Mouse (Mus musculus): Measurements from ENCODE around the gene Rap1a.

Gene Rap1a

DNA sequence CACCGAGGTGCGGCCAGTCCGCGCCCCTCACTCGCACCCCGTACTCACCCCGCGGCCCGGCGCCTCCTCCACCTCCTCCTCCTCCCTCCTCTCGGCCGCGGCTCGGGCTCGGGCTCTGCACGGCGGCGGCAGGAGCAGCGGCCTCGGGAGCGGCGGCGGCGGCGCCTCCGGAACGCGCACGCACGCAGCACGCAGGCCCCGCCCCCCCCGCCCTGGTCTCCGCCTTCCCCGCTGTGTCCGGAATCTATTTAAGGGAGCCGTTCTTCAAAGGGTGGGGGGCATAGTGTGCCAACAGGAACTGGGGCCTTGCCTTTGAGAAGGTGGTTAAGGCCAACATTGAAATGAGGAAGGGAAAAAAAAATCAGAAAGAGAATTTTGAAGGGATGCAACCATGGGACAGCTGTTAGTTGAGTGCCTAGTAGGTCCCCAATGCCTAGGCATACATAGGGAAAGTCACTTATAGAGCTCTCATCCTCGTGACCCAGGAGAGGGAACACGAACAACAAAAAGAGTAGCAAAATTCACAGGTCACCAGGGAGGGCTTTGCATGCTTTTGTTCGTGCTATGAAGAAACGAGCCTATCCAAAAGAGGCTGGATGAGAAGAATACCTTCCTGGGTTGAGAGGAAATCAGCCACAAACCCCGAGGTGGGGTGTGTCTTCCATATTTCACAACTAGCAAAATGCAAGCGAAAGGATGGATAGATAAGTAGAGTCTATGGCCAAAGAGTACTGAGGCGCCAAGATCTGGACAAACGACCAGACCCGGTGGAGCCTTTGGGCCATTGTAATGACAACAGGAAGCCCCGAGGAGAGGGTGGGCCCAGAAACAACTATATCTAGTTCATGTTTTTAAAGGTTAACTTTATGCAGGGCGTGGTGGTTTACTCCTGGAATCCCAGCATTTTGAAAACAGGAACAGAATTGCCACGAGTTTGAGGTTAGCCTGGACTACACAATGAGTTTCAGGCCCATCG, at the start of gene Rap1a:
Gene Rap1a (minus strand): TSS at position 146 of the 976 bp plus-strand sequence.
- no peak for DNase-seq (ENCODE audit: low spot score)

- no peak for DNase-seq (ENCODE audit: low spot score)
These were observed 45.3 kb upstream of the Rap1a start for GRCm38 (mm10) chr3:105846294-105847069.

GRCm38 (mm10) chr3:105839836-105840235, 38.7 kb upstream of the Rap1a start:
- DNase-seq (ENCODE audit: low spot score) = no peak

DNA sequence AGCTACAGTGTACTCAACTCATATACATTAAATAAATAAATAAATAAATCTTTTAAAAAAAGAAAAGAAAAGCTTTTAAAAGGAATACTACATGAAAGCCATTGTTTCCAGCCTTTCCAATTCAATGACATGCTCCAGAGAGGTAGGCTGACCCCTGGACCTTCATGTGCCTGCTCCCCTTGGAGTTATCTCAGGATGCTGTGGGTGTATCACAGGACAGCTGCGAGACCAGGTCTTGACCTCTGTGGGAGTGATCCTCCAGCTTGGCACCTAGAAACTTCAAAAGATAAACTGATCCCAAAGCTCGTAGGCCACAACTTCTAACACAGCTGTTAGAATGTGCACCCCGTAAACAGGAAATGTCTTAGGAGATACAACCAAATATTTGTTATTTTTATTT, 37.5 kb upstream of the Rap1a start:
- no peak for DNase-seq (ENCODE audit: low spot score)

- DNase-seq (ENCODE audit: low spot score) = no peak
These were observed 35.7 kb upstream of the Rap1a start for GRCm38 (mm10) chr3:105836883-105837282.

DNA sequence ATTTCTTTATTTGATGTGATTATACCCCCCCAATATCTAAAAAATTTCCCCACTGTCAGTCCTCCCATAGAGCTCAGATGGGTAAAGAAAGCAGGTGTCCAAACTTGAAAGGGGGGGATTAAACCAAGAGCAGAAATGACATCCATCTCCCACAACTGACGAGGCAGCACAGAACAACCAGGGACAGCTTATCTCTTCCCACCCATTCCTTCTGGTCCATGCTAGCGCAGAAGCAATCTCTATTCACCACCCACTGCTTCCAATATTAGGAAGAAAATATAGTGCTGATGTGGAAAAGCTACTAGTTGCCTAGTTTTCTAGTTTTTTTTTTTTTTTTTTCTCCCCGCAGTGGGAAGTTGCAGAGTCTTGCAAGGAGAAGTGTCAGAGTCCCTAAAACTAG, 34.7 kb upstream of the Rap1a start:
- no peak for DNase-seq (ENCODE audit: low spot score)

GRCm38 (mm10) chr3:105831584-105831983, 30.4 kb upstream of the Rap1a start:
- no peak for DNase-seq (ENCODE audit: low spot score)

- no peak for DNase-seq (ENCODE audit: low spot score)
These were observed 24.5 kb upstream of the Rap1a start for GRCm38 (mm10) chr3:105825501-105826161.

DNA sequence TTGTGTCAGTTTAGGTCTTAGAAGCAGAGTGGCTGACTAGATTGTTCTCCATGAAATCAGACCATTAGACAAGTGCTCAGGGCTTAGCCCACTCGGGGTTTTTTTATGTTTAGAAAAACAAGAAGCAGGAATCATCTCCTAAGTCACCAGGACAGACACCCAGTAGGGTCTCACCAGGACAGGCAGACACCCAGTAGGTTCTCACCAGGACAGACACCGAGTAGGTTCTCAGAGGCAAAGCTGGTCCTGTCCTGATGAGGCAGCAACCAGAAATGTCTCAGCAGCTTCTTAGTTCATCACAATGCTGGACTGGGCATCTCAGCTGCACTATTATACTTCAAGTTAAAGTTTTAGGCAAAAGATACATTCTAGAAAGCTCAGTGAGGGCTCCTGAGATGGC, 23.6 kb upstream of the Rap1a start:
- DNase-seq (ENCODE audit: low spot score) = no peak

GRCm38 (mm10) chr3:105824103-105824502, 23.0 kb upstream of the Rap1a start:
- DNase-seq (ENCODE audit: low spot score) = no peak

DNA sequence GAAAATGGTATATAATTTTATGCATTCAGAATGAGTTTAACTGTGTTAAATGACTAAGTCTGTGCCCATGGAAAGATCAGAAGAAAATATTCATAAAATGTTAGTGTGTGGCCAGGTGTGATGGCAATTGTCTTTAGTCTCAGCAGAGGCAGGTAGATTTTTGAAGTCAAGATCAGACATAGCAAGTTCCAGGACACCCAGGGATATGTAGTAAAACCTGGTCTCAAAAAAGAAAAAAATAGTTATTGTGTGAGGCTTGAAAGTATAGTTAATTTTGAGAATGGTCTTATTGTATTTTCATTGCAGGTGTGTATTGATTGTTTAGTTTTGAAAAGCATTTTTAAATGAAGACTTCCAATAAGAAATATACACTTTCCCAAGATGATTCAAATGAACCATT, 22.5 kb upstream of the Rap1a start:
- no peak for DNase-seq (ENCODE audit: low spot score)

GRCm38 (mm10) chr3:105821504-105821903, 20.4 kb upstream of the Rap1a start:
- no peak for DNase-seq (ENCODE audit: low spot score)

- DNase-seq (ENCODE audit: low spot score) = no peak
These were observed 19.1 kb upstream of the Rap1a start for GRCm38 (mm10) chr3:105820272-105820671.

DNA sequence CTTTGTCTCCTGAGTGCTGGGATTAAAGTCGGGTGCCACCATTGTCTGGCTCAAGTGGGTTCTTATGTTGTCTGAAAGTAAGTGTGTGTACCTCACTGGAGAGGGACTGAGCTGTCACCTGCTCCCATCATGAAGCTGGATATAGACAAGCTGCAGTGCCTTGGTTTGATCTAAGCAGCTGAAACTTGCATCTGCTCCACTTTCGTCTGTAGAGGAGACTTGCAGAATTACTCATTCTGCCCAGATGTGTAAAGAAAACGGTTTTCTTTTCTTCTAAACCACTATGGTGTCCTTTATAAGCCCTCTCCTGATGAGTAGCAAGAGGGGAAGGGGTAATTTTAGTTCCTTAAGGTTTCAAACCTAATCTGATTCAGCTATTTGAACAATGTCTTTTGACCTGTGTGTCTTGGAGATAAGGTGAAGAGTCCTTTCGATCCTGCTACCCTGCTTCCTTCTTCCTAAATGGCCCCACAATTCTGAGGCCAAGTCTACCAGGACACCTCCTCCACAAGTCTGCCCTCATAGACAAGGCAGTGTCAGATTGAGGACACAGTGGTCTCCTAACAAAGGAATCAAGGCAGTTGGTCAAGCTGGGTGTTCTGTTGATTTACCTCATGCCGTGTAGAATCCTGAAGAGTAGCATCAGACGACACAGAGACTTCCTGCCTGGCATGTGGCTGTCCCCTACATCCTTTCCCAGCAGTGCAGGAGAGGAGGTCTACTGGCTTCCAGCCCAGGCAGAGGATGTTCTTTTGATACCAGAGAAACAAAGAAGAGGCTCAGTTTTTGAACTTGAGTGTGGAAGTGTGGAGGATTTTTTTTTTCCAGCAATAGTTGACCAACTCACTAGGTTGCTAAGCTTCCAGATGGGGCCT, 17.2 kb upstream of the Rap1a start:
- no peak for DNase-seq (ENCODE audit: low spot score)

- DNase-seq (ENCODE audit: low spot score) = no peak
These were observed 15.0 kb upstream of the Rap1a start for GRCm38 (mm10) chr3:105816089-105816488.

GRCm38 (mm10) chr3:105815236-105815904, 14.2 kb upstream of the Rap1a start:
- DNase-seq (ENCODE audit: low spot score) = no peak

- DNase-seq (ENCODE audit: low spot score) = no peak
These were observed 10.0 kb upstream of the Rap1a start for GRCm38 (mm10) chr3:105811146-105811545.

DNA sequence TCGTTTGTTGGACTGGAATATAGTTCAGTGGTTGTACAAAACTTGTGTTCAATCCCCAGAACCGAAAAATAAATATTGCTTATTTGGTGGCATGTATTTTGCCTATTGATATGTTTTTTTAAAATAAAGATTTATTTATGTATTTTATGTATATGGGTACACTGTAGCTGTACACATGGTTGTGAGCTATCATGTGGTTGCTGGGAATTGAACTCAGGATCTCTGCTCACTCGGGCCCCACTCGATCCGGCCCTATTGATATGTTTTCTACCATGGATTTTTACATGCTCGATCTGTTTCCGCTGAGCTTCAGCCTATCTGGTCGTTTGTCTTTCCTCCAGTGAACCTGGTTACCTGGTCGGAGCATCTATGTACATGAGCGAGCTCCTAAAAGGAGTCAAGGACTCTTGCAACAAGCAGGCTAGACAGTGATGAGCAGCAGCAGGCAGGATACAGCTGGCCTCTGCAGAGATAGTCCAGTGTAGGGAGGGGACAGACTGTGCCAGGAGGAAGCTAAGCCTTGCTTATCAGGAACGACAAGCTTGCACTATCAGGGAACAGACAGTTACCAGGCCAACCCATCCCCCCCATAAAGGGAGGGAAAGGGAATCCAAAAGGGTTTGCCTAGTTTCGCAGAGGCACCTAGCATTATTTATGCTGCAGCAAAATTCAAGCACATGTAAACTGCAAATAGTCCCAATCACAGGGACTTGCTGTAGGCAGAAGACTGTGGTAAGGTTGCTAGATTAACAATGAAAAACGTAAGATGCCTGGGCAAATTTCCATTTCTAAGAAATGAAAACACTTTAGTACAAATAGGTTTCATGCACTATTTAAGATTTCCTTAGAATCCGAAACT, 7.3 kb upstream of the Rap1a start:
- DNase-seq (ENCODE audit: low spot score) = no peak

GRCm38 (mm10) chr3:105807672-105808071, 6.5 kb upstream of the Rap1a start:
- no peak for DNase-seq (ENCODE audit: low spot score)

Measured in layer of hippocampus, adult 9-10 months (tissue).